Mouse (Mus musculus) kidney, adult 18-20 months (tissue): ENCODE measurements at regions not wholly inside any gene's neighbourhood (a gene's known extent, or its start where the extent isn't known, plus 50 kb on each side); places are given as distances from the start of the nearest gene placed in this dataset.
"Not testable (repeated sequence)": the region's sequence is repeated elsewhere in the genome, so short reads cannot be mapped to it uniquely, and the experiment has no call there.

Source experiments
- DNase-seq: peaks from one replicate; pipeline ENCODE4 v3.0.0; 2021

DNA sequence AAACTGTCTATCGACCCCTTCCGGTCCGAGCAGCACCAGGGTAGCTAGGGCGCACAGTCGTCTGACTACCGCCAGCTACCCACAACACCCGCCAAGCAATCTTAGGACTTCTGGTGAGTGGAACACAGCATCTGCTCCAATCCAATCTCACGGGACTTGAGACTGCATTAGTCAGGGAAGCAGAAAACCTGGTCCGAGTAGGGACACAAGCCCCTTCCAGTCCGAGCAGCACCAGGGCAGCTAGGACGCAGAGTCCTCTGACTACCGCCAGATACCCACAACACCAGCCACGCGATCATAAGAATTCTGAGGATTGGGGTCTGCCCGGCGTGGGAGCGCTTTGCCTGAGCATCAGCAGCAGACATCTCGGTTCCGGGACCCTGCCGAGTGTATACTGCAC is 79.6 kb downstream of the Gm10715 start:
- not testable (repeated sequence) for DNase-seq

DNA sequence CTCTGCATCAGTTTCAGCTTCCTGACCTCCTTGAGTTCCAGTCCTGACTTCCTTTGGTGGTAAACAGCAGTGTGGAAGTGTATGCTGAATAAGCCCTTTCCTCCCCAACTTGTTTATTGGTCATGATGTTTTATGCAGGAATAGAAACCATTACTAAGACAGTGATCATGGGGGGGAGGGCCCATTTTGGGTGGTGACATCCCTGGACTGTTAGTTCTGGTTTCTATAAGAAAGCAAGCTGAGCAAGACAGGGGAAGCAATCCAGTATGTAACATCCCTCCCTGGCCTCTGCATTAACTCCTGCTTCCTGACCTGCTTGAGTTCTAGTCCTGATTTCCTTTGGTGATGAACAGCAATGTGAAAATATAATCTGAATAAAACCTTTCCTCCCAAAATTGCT is 124.5 kb downstream of the Gm10715 start:
- DNase-seq = no peak

DNA sequence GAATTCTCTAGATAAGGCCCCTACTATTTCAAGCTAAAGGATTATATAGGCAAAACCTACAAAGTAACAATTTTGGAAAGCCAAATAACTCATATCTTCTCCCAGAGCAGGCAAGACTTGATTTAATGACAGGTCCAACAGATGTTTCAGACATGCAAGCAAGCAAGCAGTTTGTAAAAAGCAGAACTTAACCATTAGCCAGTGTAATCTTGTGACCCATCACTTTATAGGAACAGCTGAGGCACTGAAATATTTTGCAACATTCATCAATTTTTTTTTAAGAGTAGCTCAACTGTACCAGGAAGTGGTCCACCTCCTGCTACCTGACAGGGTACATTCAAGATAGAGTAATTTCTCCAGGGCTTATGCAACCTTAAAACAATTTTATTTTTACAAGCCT is 147.7 kb downstream of the Gm10715 start:
- no peak for DNase-seq

DNA sequence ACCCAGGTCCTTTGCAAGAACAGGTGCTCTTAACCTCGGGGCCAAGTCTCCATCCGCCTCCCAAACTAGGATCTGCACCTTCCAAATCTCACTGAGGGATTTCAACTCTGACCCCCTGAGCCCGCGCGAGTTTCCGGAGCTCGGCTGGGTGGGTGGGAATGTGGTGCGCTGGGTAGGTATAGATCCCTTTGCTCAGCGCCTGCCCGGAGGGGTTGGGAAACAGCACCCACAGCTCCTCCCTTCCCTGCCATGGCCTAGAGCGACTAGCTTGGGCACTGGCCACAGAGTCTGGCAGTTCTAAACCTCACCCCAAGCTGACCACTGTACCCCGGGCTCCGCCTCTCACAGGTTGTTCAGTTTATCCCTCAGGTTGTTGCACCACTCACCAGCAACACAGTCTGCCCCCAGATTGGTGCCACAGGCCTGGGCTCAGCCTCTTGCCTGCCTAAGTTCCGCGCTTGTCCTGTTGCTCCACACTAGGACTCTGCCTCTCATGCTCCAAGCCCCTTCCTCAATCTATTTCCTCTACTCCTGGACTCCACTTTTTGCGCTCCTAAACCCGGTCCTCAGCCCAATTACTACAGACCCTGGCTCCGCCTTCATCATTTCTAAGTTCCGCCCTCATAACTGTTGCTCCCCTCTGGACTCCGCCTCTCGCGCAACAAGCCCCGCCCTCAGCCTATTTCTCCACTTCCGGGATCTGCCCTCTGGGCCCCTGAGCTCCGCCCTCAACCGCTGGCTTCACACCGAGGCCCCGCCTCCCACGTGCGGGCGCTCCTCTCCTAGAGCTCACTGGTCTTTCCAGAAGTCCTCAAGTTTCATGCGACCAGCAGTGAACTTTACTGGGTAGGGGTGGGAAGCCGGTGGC is 135.6 kb upstream of the Alkbh8 start:
- peak; percentile 33 for DNase-seq

DNA sequence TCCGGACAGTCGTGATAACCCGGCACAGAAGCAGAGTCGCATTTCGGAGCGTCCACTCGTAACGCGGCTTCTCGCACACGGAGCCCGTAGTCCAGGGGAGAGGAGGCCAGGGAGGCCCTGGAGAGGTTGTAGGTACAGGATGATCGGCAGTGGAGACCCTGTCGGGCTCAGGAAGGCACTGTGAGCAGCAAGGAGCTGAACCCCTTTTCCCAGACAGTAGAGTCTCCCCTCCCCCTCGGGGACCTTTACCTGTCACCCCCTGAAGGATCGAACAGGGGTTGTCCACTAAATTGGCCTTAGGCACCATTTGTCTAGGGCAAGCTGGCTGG is 135.0 kb upstream of the Alkbh8 start:
- DNase-seq = not testable (repeated sequence)

DNA sequence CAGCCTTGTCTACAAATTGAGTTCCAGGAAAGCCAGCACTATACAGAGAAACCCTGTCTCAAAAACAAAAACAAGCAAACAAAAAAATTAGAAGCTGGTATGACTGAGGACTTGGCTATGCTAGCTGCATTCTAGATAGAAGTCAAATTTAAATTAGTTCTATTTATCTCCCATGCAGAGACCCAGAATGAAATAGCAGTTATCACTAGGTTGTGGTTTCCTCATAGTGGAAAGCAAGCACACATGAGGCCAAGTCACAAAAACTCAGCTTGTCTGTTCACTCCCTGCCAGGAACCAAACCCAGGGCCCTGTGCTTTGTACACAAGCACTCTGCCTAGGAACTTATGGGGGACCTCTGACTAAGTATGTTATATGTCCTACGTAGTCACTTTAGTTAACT is 126.8 kb upstream of the Alkbh8 start:
- not testable (repeated sequence) for DNase-seq

DNA sequence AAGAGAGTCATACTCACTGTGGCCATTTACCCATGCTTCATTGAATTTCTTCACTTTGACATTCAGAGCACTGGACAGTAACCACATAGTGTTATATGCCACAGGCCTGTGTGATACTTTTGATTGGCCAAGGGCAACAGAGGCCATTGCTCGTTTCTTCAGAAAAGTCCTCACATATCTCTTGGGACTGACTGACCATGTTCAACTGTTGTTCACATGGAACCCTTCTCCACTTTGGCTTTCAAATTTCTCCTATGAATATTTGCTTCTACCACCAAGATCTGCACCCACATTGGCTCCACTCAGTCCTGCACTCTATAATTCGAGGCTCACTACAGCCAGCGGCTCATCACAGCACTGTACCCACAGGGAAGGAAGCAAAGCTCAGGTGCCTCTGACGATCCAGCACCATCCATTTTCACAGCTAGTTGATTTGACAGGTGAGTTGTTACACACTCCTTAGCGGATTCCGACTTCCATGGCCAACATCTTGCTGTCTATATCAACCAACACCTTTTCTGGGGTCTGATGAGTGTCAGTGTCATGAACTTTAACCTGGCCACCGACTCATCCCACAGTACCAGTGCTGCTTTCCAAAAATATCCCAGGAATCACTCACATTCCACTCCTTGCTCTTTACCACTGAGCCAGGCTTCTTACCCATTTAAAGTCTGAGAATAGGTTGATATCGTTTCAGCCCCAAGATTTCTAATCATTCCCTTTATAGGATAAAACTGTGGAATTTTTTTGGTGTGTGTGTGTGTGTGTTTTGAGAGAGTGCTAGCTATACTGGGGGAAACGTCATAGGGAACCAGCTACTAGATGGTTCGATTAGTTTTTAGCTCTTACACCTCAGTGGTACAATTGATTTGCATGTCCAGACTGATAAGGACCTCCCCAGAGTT is 76.3 kb upstream of the Alkbh8 start:
- peak; percentile 9 for DNase-seq

DNA sequence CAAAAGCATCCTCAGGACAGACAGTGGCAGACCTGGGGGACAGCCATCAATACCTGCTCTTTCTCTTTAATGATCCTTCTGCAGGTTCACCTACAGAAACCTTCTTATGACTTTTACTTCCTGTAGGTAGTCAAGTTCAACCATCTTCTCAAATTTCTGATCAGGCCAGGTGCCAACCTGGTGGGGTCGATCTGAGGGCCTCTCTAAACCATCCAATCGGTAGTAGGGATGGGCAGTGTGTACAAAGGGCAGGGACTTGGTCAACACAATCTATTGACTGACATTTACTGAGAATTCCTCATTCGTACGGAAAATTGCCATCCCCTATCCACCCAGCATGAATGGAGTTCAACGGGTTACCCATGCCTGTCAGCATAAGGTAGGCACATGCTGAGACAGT is 74.8 kb upstream of the Alkbh8 start:
- DNase-seq = no peak

DNA sequence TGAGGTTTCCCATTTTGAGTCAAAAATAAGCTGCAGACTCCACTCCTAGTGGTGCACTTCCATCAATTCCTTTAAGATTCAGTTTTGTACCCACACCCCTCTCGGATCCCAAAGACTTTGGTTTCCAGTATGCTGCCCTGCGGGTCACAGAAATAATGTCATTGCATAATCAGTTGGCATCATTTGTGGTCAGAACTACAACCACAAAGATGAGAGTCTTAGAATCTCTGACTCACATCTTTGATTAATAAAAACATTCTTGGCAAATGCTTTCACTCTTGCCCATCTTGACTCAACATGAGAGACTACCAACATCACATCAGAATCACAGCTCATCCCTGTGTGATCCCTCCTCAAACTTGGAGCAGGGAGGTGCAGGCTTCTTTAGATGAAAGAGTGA is 74.1 kb upstream of the Alkbh8 start:
- DNase-seq = no peak

DNA sequence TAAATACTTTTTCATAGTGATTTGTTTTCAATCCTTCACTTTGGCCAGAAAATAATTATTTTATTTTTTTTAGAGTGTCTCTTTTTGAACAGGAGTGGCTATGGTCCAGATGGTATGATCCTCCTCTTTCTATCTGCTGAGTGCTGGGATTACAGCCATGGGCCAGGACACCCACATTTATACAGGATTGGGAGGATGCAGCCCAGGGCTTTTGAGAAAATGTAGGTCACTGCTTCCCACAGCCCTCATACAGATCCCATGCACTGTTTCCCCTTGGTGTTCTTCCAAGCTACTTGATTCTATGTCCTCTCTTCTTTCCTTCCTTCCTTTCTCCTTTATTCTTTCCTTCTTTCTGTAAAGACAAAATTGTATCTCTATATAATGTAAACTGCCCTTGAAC is 70.5 kb upstream of the Alkbh8 start:
- DNase-seq = no peak

DNA sequence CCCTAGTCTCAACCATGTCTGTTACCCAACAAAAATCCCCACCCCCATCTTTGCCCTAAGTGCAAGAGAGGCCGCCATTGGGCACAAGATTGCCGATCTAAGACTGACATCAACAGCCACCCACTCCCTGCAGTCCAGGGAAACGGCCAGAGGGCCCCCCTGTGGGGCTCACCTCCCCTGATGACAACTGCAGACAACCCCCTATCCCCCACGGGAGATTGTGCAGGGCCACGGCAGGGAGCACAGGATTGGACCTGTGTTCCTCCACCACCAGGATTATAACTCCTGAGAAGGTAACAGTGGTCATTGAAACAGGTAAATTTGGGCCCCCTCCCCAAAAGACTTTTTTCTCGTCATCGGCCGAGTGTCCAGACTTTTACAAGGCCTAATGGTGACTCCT is 54.4 kb upstream of the Alkbh8 start:
- not testable (repeated sequence) for DNase-seq

DNA sequence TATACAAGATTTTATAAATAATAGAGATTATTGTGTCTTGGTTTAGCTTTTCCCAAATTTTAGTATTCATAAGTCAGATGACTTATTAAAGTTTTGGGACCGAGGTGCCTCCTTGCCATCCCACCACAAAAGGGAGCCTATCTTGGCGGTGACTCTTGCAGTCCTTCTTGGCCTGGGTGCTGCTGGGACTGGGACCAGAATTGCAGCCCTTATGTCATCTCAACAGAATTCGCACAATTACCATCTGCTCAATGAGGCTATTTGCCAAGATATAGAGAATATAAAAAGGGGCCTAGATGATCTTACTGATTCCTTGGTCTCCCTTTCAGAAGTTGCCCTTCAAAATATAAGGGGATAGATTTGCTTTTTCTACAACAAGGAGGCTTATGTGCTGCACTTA is 53.0 kb upstream of the Alkbh8 start:
- not testable (repeated sequence) for DNase-seq

DNA sequence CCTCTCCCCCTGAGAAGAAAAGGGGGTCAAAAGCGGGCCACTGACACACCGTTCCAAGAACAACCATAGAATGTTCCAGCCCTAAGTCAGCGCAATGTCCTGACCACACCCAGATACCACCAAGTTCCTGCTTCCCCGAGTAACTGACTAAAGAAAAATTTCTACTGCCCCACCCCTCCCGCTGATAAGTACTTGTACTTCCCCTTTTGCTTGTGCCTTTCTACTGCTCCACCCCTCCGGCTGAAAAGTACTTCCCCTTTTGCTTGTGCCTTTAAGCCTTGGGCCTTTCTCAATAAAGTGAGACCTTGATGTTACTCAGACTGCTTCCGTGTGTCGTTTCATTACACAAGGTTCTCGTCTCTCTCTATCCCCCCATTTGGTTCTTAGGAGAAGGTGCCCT is 51.6 kb upstream of the Alkbh8 start:
- DNase-seq = not testable (repeated sequence)
